Mouse (Mus musculus) neural tube, embryonic 12.5 days (tissue): Measurements from ENCODE around the gene Cttn. TPM values are rescaled to one million over a fixed set of nuclear protein-coding genes. Genes with fewer than 3 reads are reported as not detected.

Source experiments
- polyA plus RNA-seq: library from polyadenylated mRNA; unstranded; fragments of >200 nt; fragmentation: Nextera tagmentation; extraction: Ambion mirVana; gene quantifications from 2 replicates; pipeline ENCODE4 v1.2.1, GENCODE M21; 2016

The Cttn gene
- polyA plus RNA-seq, 1 experiment from 2014 or later: 191 TPM

Other genes with a start within 250 kb of the Cttn start
- gene Ppfia1, start 82.7 kb upstream of the Cttn start, polyA plus RNA-seq: 38.6 and 43.7 TPM in 2 replicates
- gene Fadd, start 111.5 kb upstream of the Cttn start, polyA plus RNA-seq: 6.4 and 7.1 TPM in 2 replicates